Mouse (Mus musculus) C2C12 (cell line): Measurements from ENCODE around the gene Plekha6.

ENCODE experiments used
- CEBPB ChIP-seq: IDR thresholded peaks from one replicate; pipeline ENCODE4 v1.6.1; 2011; ENCODE audit warnings: low read depth, mild to moderate bottlenecking, control low read depth, moderate library complexity
- MYOG ChIP-seq: IDR thresholded peaks from one replicate; pipeline ENCODE4 v1.6.1; 2011; ENCODE audit not compliant: control insufficient read depth, insufficient read length; ENCODE audit errors: extremely low read depth

DNA sequence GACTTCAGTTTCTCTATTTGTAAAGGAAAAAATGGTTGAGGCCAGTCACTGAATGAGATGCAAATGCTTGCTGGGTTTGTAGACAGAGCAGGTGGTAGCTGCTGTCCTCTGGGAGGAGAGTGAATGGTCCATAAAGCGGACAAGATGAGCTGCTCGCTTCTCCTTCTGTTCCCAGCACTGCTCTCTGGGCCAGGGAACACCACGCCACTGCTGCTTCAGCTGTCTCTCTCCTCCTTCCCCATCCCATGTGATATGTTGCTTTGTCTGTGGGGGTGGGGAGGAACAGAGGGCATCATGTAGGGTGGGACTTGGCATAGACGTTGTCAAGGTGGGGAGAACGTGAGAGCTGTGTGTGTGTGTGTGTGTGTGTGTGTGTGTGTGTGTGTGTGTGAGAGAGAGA lies 53.0 kb downstream of the Plekha6 start:
- no peak for TF ChIP-seq CEBPB
- no peak for TF ChIP-seq MYOG
